Mouse (Mus musculus) small intestine, adult 2 months (tissue): ENCODE measurements at regions not wholly inside any gene's neighbourhood (a gene's known extent, or its start where the extent isn't known, plus 50 kb on each side); places are given as distances from the start of the nearest gene placed in this dataset.

ENCODE experiments used
- CTCF ChIP-seq: fragments of 200-500 bp; IDR thresholded peaks from 2 replicates; pipeline ENCODE4 v1.5.1; 2012; ENCODE audit warnings: low read depth, mild to moderate bottlenecking, control low read depth, inconsistent platforms, low read length, moderate library complexity, mixed read lengths; ENCODE audit not compliant: insufficient replicate concordance, insufficient read length; ENCODE audit errors: extremely low read depth
- POLR2A ChIP-seq: fragments of 200-500 bp; IDR thresholded peaks from 2 replicates; pipeline ENCODE4 v1.6.1; 2012; ENCODE audit warnings: low read depth, mild to moderate bottlenecking, control low read depth, inconsistent platforms, low read length, moderate library complexity

DNA sequence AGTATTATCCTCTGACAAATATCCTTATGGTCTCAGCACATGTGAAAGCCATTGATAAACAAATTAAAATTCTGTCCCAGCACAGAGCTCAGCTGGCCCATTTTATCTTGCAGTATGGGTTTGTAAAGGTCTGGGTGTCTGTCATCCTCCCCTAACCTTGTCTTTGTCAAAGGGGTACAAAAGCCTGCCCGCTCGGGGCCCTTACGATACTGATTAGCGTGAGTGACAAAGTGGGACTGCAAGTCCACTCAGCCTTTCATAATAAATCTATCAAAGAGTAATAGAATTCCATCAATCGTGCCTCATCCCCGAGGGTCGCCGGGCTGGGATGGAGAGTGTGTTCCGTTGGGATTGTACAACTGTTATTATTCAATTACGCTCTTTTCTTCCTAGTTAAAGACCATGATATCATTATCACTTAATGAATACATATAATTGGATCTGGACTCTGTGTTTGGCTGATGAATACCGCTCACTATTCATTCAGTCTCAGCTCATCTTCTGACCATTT lies 82.0 kb upstream of the Foxd3 start:
- TF ChIP-seq CTCF: no peak
- TF ChIP-seq POLR2A: no peak
